Mouse (Mus musculus) neural tube, embryonic 15.5 days (tissue): Measurements from ENCODE around the gene Itih5. TPM values are rescaled to one million over a fixed set of nuclear protein-coding genes. Genes with fewer than 3 reads are reported as not detected.

Source experiments
- ATAC-seq: fragments of 200-750 bp; cut with Nextera tagmentation; 2 replicates; pipeline ENCODE4 v1.8.0; 2017; ENCODE audit warnings: mild to moderate bottlenecking, moderate TSS enrichment, moderate library complexity; ENCODE audit not compliant: low FRiP score
- H3K27ac ChIP-seq: fragments of 300-500 bp; sonication (generic); replicated peaks from 2 replicates; pipeline ENCODE4 v1.5.1; 2015; ENCODE audit warnings: mild to moderate bottlenecking, inconsistent platforms
- H3K27me3 ChIP-seq: fragments of 300-500 bp; sonication (generic); replicated peaks from 2 replicates; pipeline ENCODE4 v1.6.1; 2015; ENCODE audit warnings: inconsistent platforms
- H3K36me3 ChIP-seq: fragments of 300-500 bp; sonication (generic); 2 replicates; pipeline ENCODE4 v1.6.1; 2015; ENCODE audit warnings: inconsistent platforms
- H3K4me1 ChIP-seq: fragments of 300-500 bp; sonication (generic); 2 replicates; pipeline ENCODE4 v1.6.1; 2015; ENCODE audit warnings: inconsistent platforms
- H3K4me2 ChIP-seq: fragments of 300-500 bp; sonication (generic); 2 replicates; pipeline ENCODE4 v1.6.1; 2015; ENCODE audit warnings: inconsistent platforms, mild to moderate bottlenecking, moderate library complexity
- H3K4me3 ChIP-seq: fragments of 300-500 bp; sonication (generic); replicated peaks from 2 replicates; pipeline ENCODE4 v1.5.1; 2015; ENCODE audit warnings: mild to moderate bottlenecking, inconsistent platforms
- H3K9ac ChIP-seq: fragments of 300-500 bp; sonication (generic); replicated peaks from 2 replicates; pipeline ENCODE4 v1.6.1; 2015; ENCODE audit warnings: mild to moderate bottlenecking, inconsistent platforms
- H3K9me3 ChIP-seq: fragments of 300-500 bp; sonication (generic); replicated peaks from 2 replicates; pipeline ENCODE4 v1.6.1; 2016; ENCODE audit warnings: inconsistent platforms
- WGBS: fragments of 180-500 bp; shearing (Covaris S2); methylation state at CpG from one replicate; pipeline ENCODE4 v1.1.7; 2015; ENCODE audit warnings: mixed read lengths; 5-methylcytosine and 5-hydroxymethylcytosine counted together
- polyA plus RNA-seq: library from polyadenylated mRNA; unstranded; fragments of >200 nt; fragmentation: Nextera tagmentation; extraction: Ambion mirVana; gene quantifications from 2 replicates; pipeline ENCODE4 v1.2.1, GENCODE M21; 2015

Gene Itih5
- 7.0 and 7.5 TPM in 2 replicates for polyA plus RNA-seq

- Histone ChIP-seq H3K4me1 (peaks cover 9% of the 10 kb centered on the region), H3K27ac (no peak within 1 kb of the TSS), H3K27me3 (0 out of 2 replicates have a peak, but pooled peaks cover 5% of the 10 kb centered on the region), H3K9ac (0 out of 2 replicates have a peak within 1 kb of the TSS, but pooled peaks have one; percentile 9), H3K4me3 (peak within 1 kb of the TSS; percentile 43), H3K4me2 (peak within 1 kb of the TSS; percentile 85), H3K36me3 (no peaks in the 10 kb centered on the region), H3K9me3 (no peaks in the 10 kb centered on the region)
- ATAC-seq, result peak; percentile 57
- WGBS, result 8% methylated on average over 27 of the region's 27 CpGs
Observed at GRCm38 (mm10) chr2:10153201-10154075, at the start of gene Itih5. TSS of gene Itih5 (plus strand) at chr2:10153571.

DNA sequence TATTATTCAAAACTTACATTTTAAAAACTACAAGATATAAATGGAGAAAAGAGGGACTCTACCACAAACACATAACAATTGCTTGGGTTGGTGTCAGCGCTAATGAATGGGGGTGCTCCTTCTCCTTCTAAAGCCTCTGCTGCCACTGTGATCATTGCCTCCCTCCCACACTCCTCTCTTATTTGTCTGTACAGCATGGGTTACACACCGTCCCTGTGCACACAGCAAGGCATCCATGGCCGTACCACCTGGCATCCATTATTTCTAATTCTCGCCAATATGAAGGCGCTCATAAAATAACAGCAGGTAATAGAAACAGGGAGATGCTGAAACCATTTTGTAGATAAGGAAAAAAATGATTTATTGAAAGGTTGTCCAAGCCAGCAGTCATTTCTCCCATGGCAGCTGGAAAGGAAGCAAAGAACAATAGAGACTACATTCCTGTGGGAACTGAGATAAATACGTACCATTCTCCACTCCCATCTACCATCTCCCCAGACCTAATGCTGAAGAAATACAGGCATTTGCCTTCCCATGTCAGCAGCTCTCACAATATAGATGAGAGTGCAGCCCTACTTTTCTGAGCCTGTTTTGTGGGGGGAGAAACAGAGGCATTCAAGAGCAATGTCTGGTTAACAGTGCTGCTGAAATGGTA is 44.7 kb upstream of the Itih5 start:
- no peaks in the 10 kb centered on the region for H3K27me3 ChIP-seq
- WGBS, result 49% methylated on average over 6 of the region's 6 CpGs
- H3K4me2 ChIP-seq, result no peak overlapping the region
- peak overlapping the region; percentile 45; the same call in 1 of the 2 replicates for H3K27ac ChIP-seq
- H3K9ac ChIP-seq, result no peak overlapping the region
- 0 out of 2 replicates have a peak, but pooled peaks cover 3% of the 10 kb centered on the region for H3K4me1 ChIP-seq
- H3K9me3 ChIP-seq, result no peaks in the 10 kb centered on the region
- no peak overlapping the region for H3K4me3 ChIP-seq
- no peaks in the 10 kb centered on the region for H3K36me3 ChIP-seq
- ATAC-seq, result 0 out of 2 replicates have a peak, but pooled peaks have one; percentile 41

DNA sequence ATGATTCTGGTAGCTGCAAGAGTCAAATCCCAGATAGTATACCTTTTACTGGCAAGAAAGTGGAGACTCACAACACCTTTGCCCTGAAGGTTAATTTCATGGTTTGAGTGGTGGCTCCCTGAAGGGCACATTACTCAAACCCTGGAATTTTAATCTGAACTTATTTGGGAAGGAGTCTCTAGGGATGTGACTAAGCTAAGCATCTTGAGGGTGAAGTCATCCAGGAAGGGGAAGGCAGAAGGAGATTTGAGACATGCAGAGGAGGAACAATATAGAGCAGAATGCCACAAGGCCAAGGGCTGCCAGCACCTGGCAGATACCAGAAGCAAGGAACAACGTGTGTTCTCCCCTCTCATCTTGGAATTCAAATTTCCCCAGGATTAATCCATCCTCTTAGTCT is 34.6 kb upstream of the Itih5 start:
- ATAC-seq, result no peak
- Histone ChIP-seq H3K9me3 (no peaks in the 10 kb centered on the region), H3K4me1 (no peaks in the 10 kb centered on the region), H3K9ac (no peak overlapping the region), H3K36me3 (no peaks in the 10 kb centered on the region), H3K4me2 (no peak overlapping the region), H3K27me3 (no peaks in the 10 kb centered on the region), H3K27ac (no peak overlapping the region), H3K4me3 (no peak overlapping the region)
- WGBS, result 88% methylated on average over 1 of the region's 1 CpGs

GRCm38 (mm10) chr2:10119276-10119675 is 34.1 kb upstream of the Itih5 start:
- 83% methylated on average over 8 of the region's 8 CpGs for WGBS
- no peak for ATAC-seq
- no peak overlapping the region for H3K4me3 ChIP-seq

DNA sequence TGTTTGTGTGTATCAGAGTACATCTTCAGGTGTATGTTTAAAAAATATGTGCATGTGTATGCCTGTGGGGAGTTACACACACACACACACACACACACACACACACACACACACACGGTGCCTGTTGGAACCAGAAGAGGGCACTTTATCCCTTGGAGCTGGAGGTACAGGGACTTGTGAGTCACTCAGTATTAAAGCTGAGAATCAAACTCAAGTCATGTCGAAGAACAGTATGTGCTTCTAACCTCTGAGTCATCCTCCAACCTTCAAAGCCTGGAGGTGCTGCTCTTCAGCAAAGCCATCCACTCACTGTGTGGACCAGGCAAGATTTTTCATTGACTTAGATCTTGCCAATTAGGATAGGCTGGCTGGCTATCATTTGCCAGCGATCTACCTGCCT is 31.5 kb upstream of the Itih5 start:
- no peaks in the 10 kb centered on the region for H3K36me3 ChIP-seq
- ATAC-seq, result no peak
- no peak overlapping the region for H3K4me2 ChIP-seq
- no peaks in the 10 kb centered on the region for H3K27me3 ChIP-seq
- H3K4me1 ChIP-seq, result no peaks in the 10 kb centered on the region
- H3K9me3 ChIP-seq, result no peaks in the 10 kb centered on the region
- no peak overlapping the region for H3K27ac ChIP-seq
- no peak overlapping the region for H3K4me3 ChIP-seq
- H3K9ac ChIP-seq, result no peak overlapping the region
- 72% methylated on average over 3 of the region's 3 CpGs for WGBS

More at GRCm38 (mm10) chr2:10119276-10119675, 34.1 kb upstream of the Itih5 start:
- Histone ChIP-seq H3K9ac (no peak overlapping the region), H3K4me2 (no peak overlapping the region), H3K36me3 (no peaks in the 10 kb centered on the region), H3K4me1 (no peaks in the 10 kb centered on the region), H3K27ac (no peak overlapping the region), H3K27me3 (no peaks in the 10 kb centered on the region), H3K9me3 (no peaks in the 10 kb centered on the region)

DNA sequence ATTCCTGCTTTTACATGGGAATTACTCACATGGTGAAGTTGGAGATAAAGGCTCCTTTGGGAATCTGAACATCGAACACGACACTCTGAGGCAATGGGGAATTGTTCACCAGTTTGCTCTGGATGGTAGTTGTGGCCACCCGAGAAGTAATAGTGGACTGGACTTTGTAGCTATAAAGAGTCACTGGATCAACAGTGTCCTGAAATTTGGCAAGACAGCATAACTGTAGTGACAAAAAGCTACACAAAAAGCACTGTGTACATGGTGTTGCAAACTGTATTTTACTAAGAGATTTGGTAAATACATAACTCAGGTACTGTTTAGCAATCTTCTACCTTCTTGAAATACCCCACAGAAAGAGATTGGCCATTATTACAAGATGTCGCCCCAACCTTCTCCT is 27.2 kb upstream of the Itih5 start:
- Histone ChIP-seq H3K36me3 (no peaks in the 10 kb centered on the region), H3K9ac (no peak overlapping the region), H3K4me2 (no peak overlapping the region), H3K4me3 (no peak overlapping the region), H3K27ac (no peak overlapping the region), H3K4me1 (no peaks in the 10 kb centered on the region), H3K9me3 (no peaks in the 10 kb centered on the region), H3K27me3 (no peaks in the 10 kb centered on the region)
- WGBS, result 90% methylated on average over 4 of the region's 4 CpGs
- ATAC-seq, result no peak

- H3K4me3 ChIP-seq, result no peak overlapping the region
- no peaks in the 10 kb centered on the region for H3K27me3 ChIP-seq
- no peak overlapping the region for H3K27ac ChIP-seq
- H3K4me1 ChIP-seq, result no peaks in the 10 kb centered on the region
- no peaks in the 10 kb centered on the region for H3K9me3 ChIP-seq
- H3K9ac ChIP-seq, result no peak overlapping the region
- H3K36me3 ChIP-seq, result no peaks in the 10 kb centered on the region
- H3K4me2 ChIP-seq, result no peak overlapping the region
- ATAC-seq, result no peak
- WGBS, result 95% methylated on average over 5 of the region's 5 CpGs
Observed at GRCm38 (mm10) chr2:10127471-10127870, 25.9 kb upstream of the Itih5 start.

DNA sequence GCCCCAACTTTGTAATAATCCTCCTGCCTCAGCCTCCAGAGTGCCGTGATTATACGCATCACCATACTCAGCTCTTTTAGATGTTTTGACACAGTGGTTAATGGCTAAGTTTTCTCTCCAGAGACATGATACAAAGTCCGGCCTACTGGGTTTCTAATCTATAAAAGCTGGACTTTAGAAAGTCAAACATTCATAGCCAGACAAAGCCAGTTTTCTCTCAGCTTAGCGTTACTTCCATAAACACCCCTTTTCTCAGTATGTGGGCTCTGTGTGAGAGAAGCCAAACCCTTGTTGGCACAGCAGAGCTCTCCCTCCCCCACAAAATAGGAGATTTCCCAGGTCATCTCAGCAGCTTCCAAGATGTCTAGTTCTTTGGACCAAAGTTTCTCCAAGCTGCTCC is 24.8 kb upstream of the Itih5 start:
- WGBS, result 83% methylated on average over 4 of the region's 4 CpGs
- no peak overlapping the region for H3K4me2 ChIP-seq

GRCm38 (mm10) chr2:10130341-10130990 is 22.9 kb upstream of the Itih5 start:
- ATAC-seq, result no peak
- Histone ChIP-seq H3K4me1 (no peaks in the 10 kb centered on the region), H3K4me3 (no peak overlapping the region), H3K9ac (no peak overlapping the region), H3K4me2 (no peak overlapping the region), H3K27me3 (no peaks in the 10 kb centered on the region), H3K36me3 (no peaks in the 10 kb centered on the region), H3K9me3 (no peaks in the 10 kb centered on the region), H3K27ac (no peak overlapping the region)
- 75% methylated on average over 8 of the region's 8 CpGs for WGBS

More for the DNA sequence above, 24.8 kb upstream of the Itih5 start:
- Histone ChIP-seq H3K4me3 (no peak overlapping the region), H3K9ac (no peak overlapping the region), H3K27me3 (no peaks in the 10 kb centered on the region), H3K36me3 (no peaks in the 10 kb centered on the region), H3K27ac (no peak overlapping the region), H3K9me3 (no peaks in the 10 kb centered on the region), H3K4me1 (no peaks in the 10 kb centered on the region)
- no peak for ATAC-seq

- H3K36me3 ChIP-seq, result no peaks in the 10 kb centered on the region
- H3K4me2 ChIP-seq, result no peak within 1 kb of the TSS
- no peaks in the 10 kb centered on the region for H3K9me3 ChIP-seq
- no peak for ATAC-seq
- WGBS, result 91% methylated on average over 4 of the region's 4 CpGs
- H3K9ac ChIP-seq, result no peak within 1 kb of the TSS
- no peak within 1 kb of the TSS for H3K27ac ChIP-seq
- H3K27me3 ChIP-seq, result no peaks in the 10 kb centered on the region
- H3K4me1 ChIP-seq, result no peaks in the 10 kb centered on the region
- no peak within 1 kb of the TSS for H3K4me3 ChIP-seq
Observed at GRCm38 (mm10) chr2:10131296-10131695, 22.1 kb upstream of the Itih5 start, which contains the start of gene Itih2. TSS of gene Itih2 (minus strand) at chr2:10131396.

GRCm38 (mm10) chr2:10132128-10132527 is 21.2 kb upstream of the Itih5 start:
- H3K27me3 ChIP-seq, result no peaks in the 10 kb centered on the region
- WGBS, result 83% methylated on average over 1 of the region's 1 CpGs
- no peaks in the 10 kb centered on the region for H3K4me1 ChIP-seq
- no peaks in the 10 kb centered on the region for H3K9me3 ChIP-seq
- no peak overlapping the region for H3K4me3 ChIP-seq
- no peak overlapping the region for H3K9ac ChIP-seq
- H3K36me3 ChIP-seq, result no peaks in the 10 kb centered on the region
- no peak overlapping the region for H3K27ac ChIP-seq
- no peak for ATAC-seq
- H3K4me2 ChIP-seq, result no peak overlapping the region
